Mouse (Mus musculus): ENCODE measurements around the gene Il24. TPM values are rescaled to one million over a fixed set of nuclear protein-coding genes. Genes with fewer than 3 reads are reported as not detected.

The Il24 gene
- not detected in 2 replicates for polyA plus RNA-seq (2014; fragmentation: Nextera tagmentation; extraction: Ambion mirVana)

DNA sequence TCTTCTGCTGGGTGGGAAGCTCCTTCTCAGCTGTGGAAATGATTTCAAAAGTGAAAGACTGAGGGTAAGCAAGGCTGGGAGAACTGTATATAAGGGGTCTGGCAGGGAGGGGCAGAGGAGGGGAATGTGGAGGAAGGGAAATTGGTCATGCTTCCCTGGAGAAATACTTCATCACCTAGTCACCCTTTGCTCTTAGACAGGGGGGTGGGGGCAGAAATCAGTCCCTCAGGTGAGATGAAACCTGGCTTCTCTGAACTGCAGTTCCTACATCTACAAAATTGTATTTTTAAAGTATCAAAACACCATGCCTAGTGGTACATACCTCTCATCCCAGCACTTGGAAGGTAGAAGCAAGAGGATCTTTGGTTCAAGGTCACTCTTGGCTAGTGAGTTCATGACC lies at the start of gene Il24:
Gene Il24 (minus strand): TSS at position 101 of the 400 bp plus-strand sequence.
- H3K4me1 ChIP-seq (ENCODE audit: control insufficient read depth, insufficient read depth, low read length) = no peaks in the 10 kb centered on the region
- ATAC-seq (ENCODE audit: low FRiP score) (no peak), DNase-seq (ENCODE audit: low spot score, missing footprints) (no peak)
- no peak within 1 kb of the TSS for H3K4me3 ChIP-seq (ENCODE audit: low read depth, low read length)
- H3K27me3 ChIP-seq (ENCODE audit: control insufficient read depth, insufficient read depth, low read length) = no peaks in the 10 kb centered on the region
- H3K9me3 ChIP-seq (ENCODE audit: control insufficient read depth, low read length) = no peaks in the 10 kb centered on the region
- H3K27ac ChIP-seq (ENCODE audit: low read depth, low read length) = no peak within 1 kb of the TSS
- H3K4me2 ChIP-seq = no peak within 1 kb of the TSS
- H3K36me3 ChIP-seq (ENCODE audit: control insufficient read depth, insufficient read depth, low read length) = no peaks in the 10 kb centered on the region
- H3K9ac ChIP-seq (ENCODE audit: low read length) = no peak within 1 kb of the TSS

DNA sequence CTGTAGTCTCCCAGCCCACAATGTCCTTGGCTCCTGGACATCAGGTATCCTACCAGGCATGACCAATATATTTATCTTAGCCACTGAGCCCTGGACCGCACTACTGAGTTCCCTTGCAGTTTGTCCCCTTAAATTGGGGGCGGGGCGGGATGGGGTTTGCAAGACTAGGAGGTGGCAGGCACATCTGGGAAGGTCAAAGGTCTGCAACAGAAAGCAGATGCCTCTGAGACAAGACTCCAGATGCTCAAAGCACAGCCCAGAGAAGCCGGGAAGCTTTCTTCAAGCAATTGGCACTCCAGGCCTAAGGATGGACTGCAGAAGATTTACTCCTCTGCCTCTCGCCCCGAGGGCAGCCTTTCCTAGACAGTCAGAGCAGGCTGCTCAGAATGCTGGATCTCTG lies 49.1 kb upstream of the Il24 start:
- no peak for DNase-seq (ENCODE audit: low spot score, missing footprints)
- WGBS = 56% methylated on average over 6 of the region's 6 CpGs

DNA sequence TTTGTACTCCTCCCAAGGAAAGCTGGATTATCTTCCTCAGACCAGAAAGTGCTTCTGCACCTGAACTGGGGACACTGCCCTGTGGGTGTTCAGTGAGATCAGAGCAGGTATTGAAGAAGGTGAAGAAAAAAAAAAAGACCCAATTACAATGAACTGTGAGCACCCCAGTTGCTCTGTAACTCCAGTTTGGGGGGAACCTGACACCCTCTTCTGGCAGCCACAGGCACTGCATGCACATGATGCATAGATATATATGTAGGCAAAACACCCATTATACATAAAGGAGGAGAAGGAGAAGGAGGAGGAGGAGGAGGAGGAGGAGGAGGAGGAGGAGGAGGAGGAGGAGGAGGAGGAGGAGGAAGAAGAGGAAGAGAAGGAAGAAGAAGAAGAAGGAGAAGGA lies 39.2 kb upstream of the Il24 start:
- ATAC-seq (ENCODE audit: low FRiP score) = no peak
- no peaks in the 10 kb centered on the region for H3K4me1 ChIP-seq (ENCODE audit: control insufficient read depth, insufficient read depth, low read length)
- H3K27ac ChIP-seq (ENCODE audit: low read depth, low read length) = no peak overlapping the region

More for the DNA sequence above, 49.1 kb upstream of the Il24 start:
- Histone ChIP-seq H3K4me1 (ENCODE audit: control insufficient read depth, insufficient read depth, low read length) (no peaks in the 10 kb centered on the region), H3K9ac (ENCODE audit: low read length) (no peak overlapping the region), H3K9me3 (ENCODE audit: control insufficient read depth, low read length) (no peaks in the 10 kb centered on the region), H3K4me2 (no peak overlapping the region), H3K4me3 (ENCODE audit: low read depth, low read length) (no peak overlapping the region), H3K27me3 (ENCODE audit: control insufficient read depth, insufficient read depth, low read length) (no peaks in the 10 kb centered on the region), H3K36me3 (ENCODE audit: control insufficient read depth, insufficient read depth, low read length) (no peaks in the 10 kb centered on the region), H3K27ac (ENCODE audit: low read depth, low read length) (no peak overlapping the region)
- no peak for ATAC-seq (ENCODE audit: low FRiP score)

DNA sequence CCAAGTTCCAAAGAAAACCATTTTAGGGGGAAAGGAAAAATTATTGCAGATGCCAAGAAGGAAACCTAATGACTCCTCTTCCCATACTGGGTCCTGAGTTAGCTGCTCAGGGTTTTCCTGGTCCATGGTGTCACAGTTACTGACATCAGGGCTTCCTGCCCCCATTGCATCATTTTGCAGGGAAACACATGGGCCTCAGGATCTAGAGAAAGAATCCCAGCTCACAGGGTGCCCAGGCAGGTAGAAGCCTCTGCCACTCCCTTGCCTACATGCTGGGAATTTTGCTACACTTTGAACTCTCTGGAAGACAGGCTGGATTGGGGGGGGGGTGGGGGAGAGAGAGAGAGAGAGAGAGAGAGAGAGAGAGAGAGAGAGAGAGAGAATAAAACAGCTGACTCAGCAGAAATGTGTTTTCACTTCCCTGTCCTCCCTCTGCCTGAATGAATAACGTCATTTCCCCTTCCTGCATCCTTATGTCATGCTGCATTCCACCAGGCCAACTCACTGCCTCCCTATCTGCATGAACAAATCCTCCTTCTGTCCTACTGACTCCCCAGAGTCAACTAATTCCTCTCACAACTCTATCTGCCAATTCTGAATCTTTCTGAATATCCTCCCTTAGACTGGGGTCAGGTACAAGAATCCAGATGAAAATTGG lies 31.2 kb upstream of the Il24 start:
- ATAC-seq (ENCODE audit: low FRiP score) = no peak
- H3K4me1 ChIP-seq (ENCODE audit: control insufficient read depth, insufficient read depth, low read length) = no peaks in the 10 kb centered on the region
- no peaks in the 10 kb centered on the region for H3K9me3 ChIP-seq (ENCODE audit: control insufficient read depth, low read length)
- H3K4me2 ChIP-seq = no peak overlapping the region
- no peak overlapping the region for H3K27ac ChIP-seq (ENCODE audit: low read depth, low read length)
- 60% methylated on average over 1 of the region's 1 CpGs for WGBS
- no peak overlapping the region for H3K4me3 ChIP-seq (ENCODE audit: low read depth, low read length)
- no peak for DNase-seq (ENCODE audit: low spot score, missing footprints)
- H3K9ac ChIP-seq (ENCODE audit: low read length) = no peak overlapping the region
- H3K27me3 ChIP-seq (ENCODE audit: control insufficient read depth, insufficient read depth, low read length) = no peaks in the 10 kb centered on the region
- no peaks in the 10 kb centered on the region for H3K36me3 ChIP-seq (ENCODE audit: control insufficient read depth, insufficient read depth, low read length)

More for the DNA sequence above, 39.2 kb upstream of the Il24 start:
- Histone ChIP-seq H3K4me3 (ENCODE audit: low read depth, low read length) (no peak overlapping the region), H3K4me2 (no peak overlapping the region), H3K36me3 (ENCODE audit: control insufficient read depth, insufficient read depth, low read length) (no peaks in the 10 kb centered on the region), H3K27me3 (ENCODE audit: control insufficient read depth, insufficient read depth, low read length) (no peaks in the 10 kb centered on the region), H3K9me3 (ENCODE audit: control insufficient read depth, low read length) (no peaks in the 10 kb centered on the region), H3K9ac (ENCODE audit: low read length) (no peak overlapping the region)
- no peak for DNase-seq (ENCODE audit: low spot score, missing footprints)

DNA sequence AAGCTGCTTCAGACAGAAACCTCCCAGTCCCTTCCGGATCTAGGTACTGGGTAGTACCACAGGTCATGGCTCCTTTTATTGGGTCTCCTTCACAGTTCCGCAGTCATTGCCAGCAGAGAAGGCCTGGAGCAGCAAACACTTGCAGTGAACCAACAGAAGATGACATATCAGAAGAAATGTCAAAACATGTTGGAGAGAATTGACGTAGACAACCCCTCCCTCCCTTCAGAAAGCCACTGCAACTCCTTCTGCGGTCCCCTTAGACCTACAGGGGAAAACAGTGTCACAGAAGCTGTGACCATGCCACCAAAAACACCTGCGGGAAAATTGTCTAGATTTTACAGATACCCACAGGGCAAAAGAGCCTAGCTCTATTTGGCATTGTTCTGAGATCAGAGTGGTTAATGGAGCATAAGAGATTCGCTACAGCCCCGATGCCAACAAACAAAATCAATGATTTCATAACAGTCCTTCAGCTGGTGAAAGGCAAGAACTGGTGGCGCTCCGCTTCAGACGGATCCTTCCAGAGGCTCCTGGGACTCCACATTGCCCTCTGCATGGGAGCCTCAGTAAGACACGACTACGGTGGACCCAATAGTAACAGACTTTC lies 24.3 kb upstream of the Il24 start, which contains the start of gene Il20:
Gene Il20 (minus strand): TSS at position 51 of the 610 bp plus-strand sequence.
- Histone ChIP-seq H3K9ac (ENCODE audit: low read length) (no peak within 1 kb of the TSS), H3K4me1 (ENCODE audit: control insufficient read depth, insufficient read depth, low read length) (no peaks in the 10 kb centered on the region), H3K9me3 (ENCODE audit: control insufficient read depth, low read length) (no peaks in the 10 kb centered on the region), H3K27ac (ENCODE audit: low read depth, low read length) (no peak within 1 kb of the TSS), H3K27me3 (ENCODE audit: control insufficient read depth, insufficient read depth, low read length) (no peaks in the 10 kb centered on the region), H3K4me2 (no peak within 1 kb of the TSS), H3K4me3 (ENCODE audit: low read depth, low read length) (no peak within 1 kb of the TSS), H3K36me3 (ENCODE audit: control insufficient read depth, insufficient read depth, low read length) (no peaks in the 10 kb centered on the region)
- DNase-seq (ENCODE audit: low spot score, missing footprints) (no peak), ATAC-seq (ENCODE audit: low FRiP score) (no peak)
- WGBS = 85% methylated on average over 12 of the region's 12 CpGs

- Histone ChIP-seq H3K27ac (ENCODE audit: low read depth, low read length) (no peak overlapping the region), H3K9ac (ENCODE audit: low read length) (no peak overlapping the region), H3K27me3 (ENCODE audit: control insufficient read depth, insufficient read depth, low read length) (no peaks in the 10 kb centered on the region), H3K4me2 (no peak overlapping the region), H3K36me3 (ENCODE audit: control insufficient read depth, insufficient read depth, low read length) (no peaks in the 10 kb centered on the region), H3K9me3 (ENCODE audit: control insufficient read depth, low read length) (no peaks in the 10 kb centered on the region), H3K4me3 (ENCODE audit: low read depth, low read length) (no peak overlapping the region), H3K4me1 (ENCODE audit: control insufficient read depth, insufficient read depth, low read length) (no peaks in the 10 kb centered on the region)
- ATAC-seq (ENCODE audit: low FRiP score) (no peak), DNase-seq (ENCODE audit: low spot score, missing footprints) (no peak)
- 88% methylated on average over 7 of the region's 7 CpGs for WGBS
Observed at GRCm38 (mm10) chr1:130902505-130902904, 15.3 kb upstream of the Il24 start.

- ATAC-seq (ENCODE audit: low FRiP score) (no peak), DNase-seq (ENCODE audit: low spot score, missing footprints) (peak; percentile 60)
- H3K27ac ChIP-seq (ENCODE audit: low read depth, low read length) = no peak overlapping the region
- H3K4me2 ChIP-seq = no peak overlapping the region
- no peaks in the 10 kb centered on the region for H3K9me3 ChIP-seq (ENCODE audit: control insufficient read depth, low read length)
- no peaks in the 10 kb centered on the region for H3K4me1 ChIP-seq (ENCODE audit: control insufficient read depth, insufficient read depth, low read length)
- 26% methylated on average over 6 of the region's 6 CpGs for WGBS
- no peak overlapping the region for H3K4me3 ChIP-seq (ENCODE audit: low read depth, low read length)
- no peak overlapping the region for H3K9ac ChIP-seq (ENCODE audit: low read length)
- H3K36me3 ChIP-seq (ENCODE audit: control insufficient read depth, insufficient read depth, low read length) = no peaks in the 10 kb centered on the region
- no peaks in the 10 kb centered on the region for H3K27me3 ChIP-seq (ENCODE audit: control insufficient read depth, insufficient read depth, low read length)
Observed at GRCm38 (mm10) chr1:130894468-130894867, 7.2 kb upstream of the Il24 start.

DNA sequence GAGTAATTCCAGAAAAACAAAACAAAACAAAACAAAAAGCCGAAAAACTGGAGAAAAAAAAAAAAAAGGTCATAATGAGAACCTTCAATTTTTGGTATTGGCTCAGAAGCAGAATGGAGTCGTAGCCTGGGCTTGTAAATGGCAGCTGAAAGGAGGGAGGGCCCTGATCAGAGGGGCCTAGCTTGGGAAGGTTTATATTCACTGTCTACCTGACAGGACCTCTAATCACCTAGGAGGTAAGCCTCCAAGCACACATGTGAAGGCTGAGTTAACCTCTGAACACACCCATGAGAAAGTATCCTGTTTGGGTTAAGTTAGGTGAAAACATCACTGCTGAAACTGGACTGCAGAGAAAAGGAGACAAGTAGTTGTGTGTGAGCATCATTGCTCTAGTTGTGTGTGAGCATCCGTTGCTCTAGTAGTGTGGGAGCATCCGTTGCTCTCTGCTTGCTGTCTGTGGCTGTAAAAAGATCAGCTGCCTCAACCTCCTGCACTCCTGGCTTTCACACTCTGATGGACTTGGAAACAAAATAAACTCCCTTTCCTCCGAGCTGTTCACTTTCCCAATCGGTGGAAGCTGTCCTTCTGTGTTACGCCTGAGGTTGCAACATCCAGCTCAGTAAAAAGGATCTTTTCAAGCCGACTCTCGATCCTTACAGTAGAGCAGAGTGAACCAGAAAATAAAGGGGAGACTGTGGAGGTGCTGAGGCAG lies 6.2 kb upstream of the Il24 start:
- 71% methylated on average over 9 of the region's 9 CpGs for WGBS
- Histone ChIP-seq H3K27ac (ENCODE audit: low read depth, low read length) (no peak overlapping the region), H3K4me1 (ENCODE audit: control insufficient read depth, insufficient read depth, low read length) (no peaks in the 10 kb centered on the region), H3K9ac (ENCODE audit: low read length) (no peak overlapping the region), H3K9me3 (ENCODE audit: control insufficient read depth, low read length) (no peaks in the 10 kb centered on the region), H3K27me3 (ENCODE audit: control insufficient read depth, insufficient read depth, low read length) (no peaks in the 10 kb centered on the region), H3K36me3 (ENCODE audit: control insufficient read depth, insufficient read depth, low read length) (no peaks in the 10 kb centered on the region), H3K4me3 (ENCODE audit: low read depth, low read length) (no peak overlapping the region), H3K4me2 (no peak overlapping the region)
- DNase-seq (ENCODE audit: low spot score, missing footprints) (peak; percentile 45), ATAC-seq (ENCODE audit: low FRiP score) (no peak)

GRCm38 (mm10) chr1:130892446-130892845 lies 5.2 kb upstream of the Il24 start:
- no peaks in the 10 kb centered on the region for H3K36me3 ChIP-seq (ENCODE audit: control insufficient read depth, insufficient read depth, low read length)
- H3K4me2 ChIP-seq = no peak overlapping the region
- H3K9me3 ChIP-seq (ENCODE audit: control insufficient read depth, low read length) = no peaks in the 10 kb centered on the region
- no peak for ATAC-seq (ENCODE audit: low FRiP score)
- 74% methylated on average over 1 of the region's 1 CpGs for WGBS
- H3K4me3 ChIP-seq (ENCODE audit: low read depth, low read length) = no peak overlapping the region
- H3K4me1 ChIP-seq (ENCODE audit: control insufficient read depth, insufficient read depth, low read length) = no peaks in the 10 kb centered on the region
- H3K27me3 ChIP-seq (ENCODE audit: control insufficient read depth, insufficient read depth, low read length) = no peaks in the 10 kb centered on the region
- H3K9ac ChIP-seq (ENCODE audit: low read length) = no peak overlapping the region
- DNase-seq (ENCODE audit: low spot score, missing footprints) = peak; percentile 72
- H3K27ac ChIP-seq (ENCODE audit: low read depth, low read length) = no peak overlapping the region
